Mouse (Mus musculus) lung, postnatal 0 days (tissue): Measurements from ENCODE around the gene Tulp3.

ENCODE experiments used
- CTCF ChIP-seq: IDR thresholded peaks from 2 replicates; pipeline ENCODE4 v1.5.1; 2016; ENCODE audit warnings: antibody characterized with exemption, mild to moderate bottlenecking
- EP300 ChIP-seq: IDR thresholded peaks from 2 replicates; pipeline ENCODE4 v1.6.1; 2016; ENCODE audit warnings: antibody characterized with exemption, mild to moderate bottlenecking, control low read depth

DNA sequence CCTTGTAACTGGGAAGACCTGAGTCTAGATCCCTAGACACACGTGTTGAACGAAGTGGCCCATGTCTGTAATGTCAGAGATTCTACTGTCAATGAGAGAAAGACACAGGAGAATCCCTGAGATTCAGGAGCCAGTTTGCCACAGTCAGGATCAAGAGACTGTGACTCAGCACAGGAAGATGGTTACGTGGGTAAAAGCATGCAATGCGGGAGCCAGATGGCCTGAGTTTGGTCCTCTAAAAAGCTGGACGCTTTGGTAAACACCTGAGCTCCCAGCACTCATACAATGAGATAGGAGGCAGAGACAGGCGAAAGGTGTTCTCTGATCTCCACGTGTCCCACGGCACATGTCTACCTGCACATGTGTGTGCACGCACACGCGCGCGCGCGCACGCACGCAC lies 82.9 kb downstream of the Tulp3 start:
- no peak for TF ChIP-seq CTCF
- no peak for TF ChIP-seq EP300
